Mouse (Mus musculus) liver, embryonic 12.5 days (tissue): ENCODE measurements around the gene Foxr2. TPM values are rescaled to one million over a fixed set of nuclear protein-coding genes. Genes with fewer than 3 reads are reported as not detected.

Experiments
- ATAC-seq: fragments of 200-750 bp; cut with Nextera tagmentation; 2 replicates; pipeline ENCODE4 v1.8.0; 2017; ENCODE audit warnings: moderate number of reproducible peaks, mild to moderate bottlenecking, moderate library complexity
- H3K27ac ChIP-seq: fragments of 300-500 bp; sonication (generic); 2 replicates; pipeline ENCODE4 v1.5.1; 2016; ENCODE audit warnings: mild to moderate bottlenecking
- H3K27me3 ChIP-seq: fragments of 300-500 bp; sonication (generic); replicated peaks from 2 replicates; pipeline ENCODE4 v1.6.1; 2016; ENCODE audit warnings: mild to moderate bottlenecking, moderate library complexity
- H3K36me3 ChIP-seq: fragments of 300-500 bp; sonication (generic); 2 replicates; pipeline ENCODE4 v1.6.1; 2016; ENCODE audit warnings: mild to moderate bottlenecking, moderate library complexity
- H3K4me1 ChIP-seq: fragments of 300-500 bp; sonication (generic); 2 replicates; pipeline ENCODE4 v1.6.1; 2016
- H3K4me2 ChIP-seq: fragments of 300-500 bp; sonication (generic); 2 replicates; pipeline ENCODE4 v1.6.1; 2016; ENCODE audit warnings: mild to moderate bottlenecking, moderate library complexity
- H3K4me3 ChIP-seq: fragments of 300-500 bp; sonication (generic); 2 replicates; pipeline ENCODE4 v1.5.1; 2016; ENCODE audit warnings: mild to moderate bottlenecking, moderate library complexity
- H3K9ac ChIP-seq: fragments of 300-500 bp; sonication (generic); 2 replicates; pipeline ENCODE4 v1.6.1; 2016; ENCODE audit warnings: mild to moderate bottlenecking, moderate library complexity
- H3K9me3 ChIP-seq: fragments of 300-500 bp; sonication (generic); replicated peaks from 2 replicates; pipeline ENCODE4 v1.6.1; 2016; ENCODE audit warnings: mild to moderate bottlenecking, moderate library complexity
- whole genome bisulfite sequencing: fragments of 180-500 bp; shearing (Covaris S2); methylation state at CpG from one replicate; pipeline ENCODE4 v1.1.7; 2016; ENCODE audit not compliant: insufficient replicate concordance; 5-methylcytosine and 5-hydroxymethylcytosine counted together
- polyA plus RNA-seq: library from polyadenylated mRNA; unstranded; fragments of >200 nt; fragmentation: Nextera tagmentation; extraction: Ambion mirVana; gene quantifications from 2 replicates; pipeline ENCODE4 v1.2.1, GENCODE M21; 2016

Gene Foxr2
- polyA plus RNA-seq = not detected in 2 replicates

GRCm38 (mm10) chrX:153118486-153118885, at the start of gene Foxr2:
TSS of gene Foxr2 (plus strand) at chrX:153118786.
- Histone ChIP-seq H3K4me2 (no peak within 1 kb of the TSS), H3K27me3 (0 out of 2 replicates have a peak, but pooled peaks cover 9% of the 10 kb centered on the region)
- WGBS = 12% methylated on average over 2 of the region's 3 CpGs

GRCm38 (mm10) chrX:153119013-153119412, 427 bp downstream of the Foxr2 start:
- H3K27me3 ChIP-seq = 0 out of 2 replicates have a peak, but pooled peaks cover 9% of the 10 kb centered on the region
- 36% methylated on average over 2 of the region's 2 CpGs for WGBS

More at GRCm38 (mm10) chrX:153118486-153118885, at the start of gene Foxr2:
- H3K4me1 ChIP-seq = no peaks in the 10 kb centered on the region
- ATAC-seq = no peak
- no peak within 1 kb of the TSS for H3K4me3 ChIP-seq
- no peak within 1 kb of the TSS for H3K9ac ChIP-seq
- no peak within 1 kb of the TSS for H3K27ac ChIP-seq
- no peaks in the 10 kb centered on the region for H3K9me3 ChIP-seq
- H3K36me3 ChIP-seq = no peaks in the 10 kb centered on the region

DNA sequence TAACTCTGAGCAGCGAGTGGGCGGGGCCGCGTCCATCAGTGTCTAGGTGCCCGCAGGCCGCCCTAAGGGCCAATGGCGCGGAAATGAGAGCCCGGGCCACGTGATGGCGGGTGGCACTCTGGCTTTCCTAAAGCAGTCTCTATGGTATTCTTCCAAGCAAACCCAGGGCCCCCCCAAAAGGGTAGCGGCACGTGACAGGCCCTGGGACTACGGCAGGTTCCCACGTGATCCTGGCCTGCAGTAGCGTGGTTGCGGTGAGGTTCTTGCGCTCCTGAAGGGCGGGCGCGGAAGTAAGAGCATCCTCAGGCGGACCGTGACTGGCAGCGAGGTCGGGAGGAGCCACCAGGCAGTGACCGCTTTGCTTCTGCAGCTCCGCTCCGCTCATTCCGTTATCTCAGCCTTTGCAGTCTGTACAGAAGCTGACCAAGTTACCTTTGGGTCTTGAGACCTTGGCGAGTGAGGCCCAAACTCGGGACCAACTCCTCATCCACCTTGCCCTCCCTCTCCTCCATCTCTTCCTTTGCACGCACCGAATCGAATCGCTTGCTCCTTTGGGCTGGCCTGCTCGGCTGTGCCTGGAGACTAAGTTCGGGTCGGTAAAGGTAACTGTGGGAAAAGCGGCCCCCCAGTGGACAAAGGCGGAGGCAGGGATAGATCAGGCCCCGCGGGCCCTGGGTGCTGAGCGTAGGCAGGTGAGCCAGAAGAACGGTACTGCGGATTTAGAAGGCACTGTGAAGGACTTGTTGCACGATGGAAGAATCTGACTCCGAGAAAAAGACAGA, 21.3 kb downstream of the Foxr2 start, which contains the start of gene Rragb:
Gene Rragb (plus strand): TSS at position 248 of the 782 bp plus-strand sequence.
- Histone ChIP-seq H3K27ac (no peak within 1 kb of the TSS), H3K4me2 (peak within 1 kb of the TSS; percentile 68), H3K4me1 (no peaks in the 10 kb centered on the region), H3K27me3 (peaks cover 15% of the 10 kb centered on the region; the same call in 1 of the 2 replicates), H3K36me3 (no peaks in the 10 kb centered on the region), H3K4me3 (peak within 1 kb of the TSS; percentile 50), H3K9me3 (no peaks in the 10 kb centered on the region), H3K9ac (peak within 1 kb of the TSS; percentile 22; the same call in 1 of the 2 replicates)
- peak; percentile 89 for ATAC-seq
- 8% methylated on average over 47 of the region's 47 CpGs for WGBS

More at GRCm38 (mm10) chrX:153119013-153119412, 427 bp downstream of the Foxr2 start:
- H3K36me3 ChIP-seq = no peaks in the 10 kb centered on the region
- no peak overlapping the region for H3K4me3 ChIP-seq
- no peaks in the 10 kb centered on the region for H3K9me3 ChIP-seq
- no peak overlapping the region for H3K27ac ChIP-seq
- no peak overlapping the region for H3K4me2 ChIP-seq
- H3K4me1 ChIP-seq = no peaks in the 10 kb centered on the region
- no peak for ATAC-seq
- H3K9ac ChIP-seq = no peak overlapping the region

DNA sequence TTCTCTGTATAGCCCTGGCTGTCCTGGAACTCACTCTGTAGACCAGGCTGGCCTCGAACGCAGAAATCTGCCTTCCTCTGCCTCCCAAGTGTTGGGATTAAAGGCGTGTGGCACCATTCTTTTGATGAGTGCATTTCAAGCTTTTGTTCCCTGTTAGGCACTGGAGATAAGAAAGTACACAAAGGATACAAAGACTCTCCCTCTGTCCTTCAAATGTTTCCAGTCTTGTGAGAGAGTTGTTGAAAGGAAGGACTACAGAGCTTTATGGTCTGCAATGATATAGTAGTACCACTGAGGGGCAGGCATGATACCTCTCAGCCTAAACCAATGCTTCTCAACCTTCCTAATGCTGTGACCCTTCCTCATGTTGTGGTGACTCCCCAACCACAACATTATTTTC, 24.1 kb downstream of the Foxr2 start:
- no peaks in the 10 kb centered on the region for H3K4me1 ChIP-seq
- no peak for ATAC-seq
- no peak overlapping the region for H3K4me3 ChIP-seq
- no peak overlapping the region for H3K27ac ChIP-seq
- no peak overlapping the region for H3K9ac ChIP-seq
- no peaks in the 10 kb centered on the region for H3K9me3 ChIP-seq
- no peak overlapping the region for H3K4me2 ChIP-seq
- H3K36me3 ChIP-seq = no peaks in the 10 kb centered on the region
- 81% methylated on average over 3 of the region's 3 CpGs for WGBS
- peaks cover 12% of the 10 kb centered on the region; the same call in 1 of the 2 replicates for H3K27me3 ChIP-seq

GRCm38 (mm10) chrX:153151766-153152165, 33.2 kb downstream of the Foxr2 start:
- H3K4me3 ChIP-seq = no peak overlapping the region
- 41% methylated on average over 1 of the region's 1 CpGs for WGBS
- H3K27me3 ChIP-seq = no peaks in the 10 kb centered on the region
- no peak overlapping the region for H3K4me2 ChIP-seq
- no peak overlapping the region for H3K9ac ChIP-seq
- no peaks in the 10 kb centered on the region for H3K9me3 ChIP-seq
- H3K27ac ChIP-seq = no peak overlapping the region
- no peaks in the 10 kb centered on the region for H3K36me3 ChIP-seq
- no peak for ATAC-seq
- H3K4me1 ChIP-seq = no peaks in the 10 kb centered on the region

DNA sequence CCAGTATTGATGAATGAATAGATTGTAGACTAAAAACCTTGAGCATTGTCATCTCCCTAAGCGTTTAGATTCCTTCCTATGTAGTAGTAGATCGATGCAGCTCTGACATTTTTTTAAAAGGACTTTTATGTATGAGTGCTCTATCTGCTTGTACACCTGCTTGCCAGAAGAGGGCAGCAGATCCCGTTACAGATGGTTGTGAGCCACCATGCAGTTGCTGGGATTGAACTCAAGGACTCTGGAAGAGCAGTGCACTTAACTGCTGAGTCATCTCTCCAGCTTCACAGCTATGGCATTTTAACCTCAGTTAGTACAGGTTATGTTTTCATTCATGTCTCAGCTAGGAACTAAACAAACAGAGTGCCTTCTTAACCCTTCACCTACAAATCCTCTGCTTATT, 36.7 kb downstream of the Foxr2 start:
- no peaks in the 10 kb centered on the region for H3K4me1 ChIP-seq
- no peak for ATAC-seq
- H3K9ac ChIP-seq = no peak overlapping the region
- H3K4me3 ChIP-seq = no peak overlapping the region
- H3K9me3 ChIP-seq = no peaks in the 10 kb centered on the region
- no peaks in the 10 kb centered on the region for H3K27me3 ChIP-seq
- no peaks in the 10 kb centered on the region for H3K36me3 ChIP-seq
- no peak overlapping the region for H3K27ac ChIP-seq
- H3K4me2 ChIP-seq = no peak overlapping the region
- WGBS = 29% methylated on average over 3 of the region's 3 CpGs

DNA sequence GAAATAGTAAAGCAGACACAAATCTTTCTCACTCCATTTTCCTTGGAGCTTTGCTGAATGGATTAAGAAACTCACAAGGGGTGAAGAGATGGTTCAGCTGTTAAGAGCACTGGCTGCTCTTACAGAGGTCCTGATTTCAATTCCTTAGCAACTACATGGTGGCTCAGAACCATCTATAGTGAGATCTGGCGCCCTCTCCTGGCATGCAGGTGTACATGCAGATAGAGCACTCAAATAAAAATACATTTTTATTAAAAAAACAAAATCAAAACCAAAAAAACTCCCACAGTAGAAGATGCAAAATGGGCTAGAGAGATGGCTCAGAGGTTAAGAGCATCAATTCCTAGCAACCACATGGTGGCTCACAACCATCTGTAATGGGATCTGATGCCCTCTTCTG, 56.2 kb downstream of the Foxr2 start:
- Histone ChIP-seq H3K9me3 (no peaks in the 10 kb centered on the region), H3K4me3 (no peak overlapping the region), H3K4me2 (no peak overlapping the region), H3K9ac (no peak overlapping the region), H3K4me1 (no peaks in the 10 kb centered on the region), H3K27me3 (no peaks in the 10 kb centered on the region), H3K36me3 (no peaks in the 10 kb centered on the region), H3K27ac (no peak overlapping the region)
- WGBS = 6% methylated on average over 1 of the region's 1 CpGs
- ATAC-seq = no peak

DNA sequence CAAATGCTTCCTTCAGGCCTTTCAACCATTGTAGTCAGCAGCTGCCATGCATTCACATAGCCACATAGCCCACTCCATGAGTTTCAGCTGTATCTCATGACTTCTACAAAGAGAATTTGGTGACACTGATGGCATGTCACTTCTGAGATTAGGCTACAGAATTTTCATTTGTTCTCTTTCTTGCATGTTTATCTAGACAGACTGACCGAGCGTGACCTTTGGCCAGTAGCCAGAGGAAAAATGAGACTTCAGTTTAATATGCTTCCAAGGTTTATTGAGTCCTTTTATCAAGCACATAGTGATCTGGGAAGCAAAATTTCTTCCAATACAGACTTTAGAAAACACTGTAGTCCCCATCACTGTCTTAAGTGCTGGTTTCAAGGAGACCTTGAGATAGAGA, 63.6 kb downstream of the Foxr2 start:
- 66% methylated on average over 2 of the region's 2 CpGs for WGBS
- ATAC-seq = no peak

More for the DNA sequence above, 63.6 kb downstream of the Foxr2 start:
- H3K9me3 ChIP-seq = no peaks in the 10 kb centered on the region
- H3K9ac ChIP-seq = no peak overlapping the region
- H3K4me1 ChIP-seq = no peaks in the 10 kb centered on the region
- no peak overlapping the region for H3K27ac ChIP-seq
- no peaks in the 10 kb centered on the region for H3K27me3 ChIP-seq
- H3K36me3 ChIP-seq = no peaks in the 10 kb centered on the region
- H3K4me2 ChIP-seq = no peak overlapping the region
- no peak overlapping the region for H3K4me3 ChIP-seq

Other genes starting within 250 kb of the Foxr2 start
- 0.42 and 1.1 TPM in 2 replicates for gene Usp51, start 112.3 kb upstream of the Foxr2 start, polyA plus RNA-seq
- 7.3 and 7.5 TPM in 2 replicates for gene Mageh1, start 81.2 kb upstream of the Foxr2 start, polyA plus RNA-seq
- 0.66 and 0.81 TPM in 2 replicates for gene Rragb, start 21.2 kb downstream of the Foxr2 start, polyA plus RNA-seq
- gene Klf8, start 118.7 kb downstream of the Foxr2 start, polyA plus RNA-seq = 0.36 and 0.38 TPM in 2 replicates